Mouse (Mus musculus) midbrain, postnatal 0 days (tissue): ENCODE measurements around the gene Gfral. TPM values are rescaled to one million over a fixed set of nuclear protein-coding genes. Genes with fewer than 3 reads are reported as not detected.
A peak's percentile ranks its signal among the peaks of the same experiment; 100 is the strongest.
"Not testable (repeated sequence)": the region's sequence is repeated elsewhere in the genome, so short reads cannot be mapped to it uniquely, and the experiment has no call there.

Experiments
- ATAC-seq: fragments of 200-750 bp; cut with Nextera tagmentation; 2 replicates; pipeline ENCODE4 v1.8.0; 2017; ENCODE audit warnings: moderate number of reproducible peaks, mild to moderate bottlenecking, moderate TSS enrichment, moderate library complexity; ENCODE audit not compliant: low FRiP score
- DNase-seq: peaks from one replicate; pipeline ENCODE4 v3.0.0-alpha.2; 2015; ENCODE audit warnings: low spot score
- H3K27ac ChIP-seq: fragments of 300-500 bp; sonication (generic); 2 replicates; pipeline ENCODE4 v1.5.1; 2014; ENCODE audit warnings: low read depth, mild to moderate bottlenecking, low read length, mixed read lengths
- H3K27me3 ChIP-seq: fragments of 300-500 bp; sonication (generic); 2 replicates; pipeline ENCODE4 v1.6.1; 2014; ENCODE audit warnings: low read length, control low read depth, mixed read lengths; ENCODE audit not compliant: insufficient read depth
- H3K36me3 ChIP-seq: fragments of 300-500 bp; sonication (generic); 2 replicates; pipeline ENCODE4 v1.6.1; 2014; ENCODE audit warnings: low read length, control low read depth, mixed read lengths; ENCODE audit not compliant: insufficient read depth
- H3K4me1 ChIP-seq: fragments of 300-500 bp; sonication (generic); 2 replicates; pipeline ENCODE4 v1.6.1; 2014; ENCODE audit warnings: mild to moderate bottlenecking, control low read depth, antibody characterized with exemption, low read length, mixed read lengths; ENCODE audit not compliant: insufficient read depth
- H3K4me2 ChIP-seq: fragments of 300-500 bp; sonication (generic); 2 replicates; pipeline ENCODE4 v1.6.1; 2014; ENCODE audit warnings: low read depth, mild to moderate bottlenecking, low read length, mixed read lengths; ENCODE audit not compliant: poor library complexity, severe bottlenecking
- H3K4me3 ChIP-seq: fragments of 300-500 bp; sonication (generic); 2 replicates; pipeline ENCODE4 v1.5.1; 2014; ENCODE audit warnings: low read depth, mild to moderate bottlenecking, low read length, moderate library complexity
- H3K9ac ChIP-seq: fragments of 300-500 bp; sonication (generic); replicated peaks from 2 replicates; pipeline ENCODE4 v1.6.1; 2014; ENCODE audit warnings: mild to moderate bottlenecking, low read length, moderate library complexity, mixed read lengths; ENCODE audit not compliant: poor library complexity, severe bottlenecking
- H3K9me3 ChIP-seq: fragments of 300-500 bp; sonication (generic); 2 replicates; pipeline ENCODE4 v1.6.1; 2016; ENCODE audit warnings: low read length, control low read depth
- CTCF ChIP-seq: IDR thresholded peaks from 2 replicates; pipeline ENCODE4 v1.5.1; 2016; ENCODE audit warnings: antibody characterized with exemption, mild to moderate bottlenecking
- WGBS: fragments of 180-500 bp; shearing (Covaris S2); extraction: QIAGEN DNeasy Blood & Tissue Kit; methylation state at CpG from one replicate; pipeline ENCODE4 v1.1.7; 2014; 5-methylcytosine and 5-hydroxymethylcytosine counted together
- polyA plus RNA-seq: library from polyadenylated mRNA; unstranded; fragments of >200 nt; fragmentation: Nextera tagmentation; extraction: Ambion mirVana; gene quantifications from 2 replicates; pipeline ENCODE4 v1.2.1, GENCODE M21; 2015
- total RNA-seq: library from RNA; depleted of rRNA; stranded (reverse); fragments of >200 nt; gene quantifications from 2 replicates; pipeline ENCODE4 v1.2.3, GENCODE M21; 2014; rRNA removed

Gene Gfral
- total and polyA plus RNA-seq, 2 experiments from 2014 or later: 0.09 TPM; not detected in 1

DNA sequence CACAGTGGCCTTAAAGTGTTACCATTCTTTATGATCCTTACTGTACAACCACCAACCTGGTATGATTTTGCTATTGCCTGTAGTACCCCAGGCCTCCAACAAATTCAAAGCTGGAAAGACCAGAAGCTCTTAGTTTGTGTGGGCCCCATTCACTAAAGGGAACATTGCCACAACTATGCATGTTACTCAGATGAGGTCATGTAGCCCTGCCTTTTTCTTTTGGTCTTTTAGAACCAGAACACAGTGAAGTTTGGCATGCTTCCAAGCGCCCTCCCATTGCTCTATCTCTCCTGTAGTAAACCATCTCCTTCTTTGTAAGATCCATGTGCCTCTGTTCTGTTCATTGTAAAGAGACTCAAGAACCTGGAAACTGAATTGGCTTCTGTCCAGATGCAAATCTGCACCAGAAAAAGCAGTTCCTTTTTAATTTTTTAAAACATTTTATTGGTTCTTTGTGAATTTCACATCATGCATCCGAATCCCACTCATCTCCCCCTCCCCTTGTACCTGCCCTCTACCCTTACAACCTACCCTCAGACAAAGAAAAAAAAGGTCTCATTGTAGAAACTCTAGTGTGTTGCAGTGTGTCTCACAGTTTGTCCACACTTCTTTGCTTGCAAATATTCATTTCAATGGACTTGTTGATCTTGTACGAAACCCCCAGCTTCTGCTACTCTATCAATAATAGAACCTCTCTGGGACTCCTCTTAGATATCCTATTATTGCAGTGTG, 74.9 kb downstream of the Gfral start:
- WGBS: 79% methylated on average over 3 of the region's 3 CpGs
- no peaks in the 10 kb centered on the region; the same call in 1 of the 2 replicates for H3K27me3 ChIP-seq
- DNase-seq (peak; percentile 53), ATAC-seq (no peak)
- H3K4me1 ChIP-seq: no peaks in the 10 kb centered on the region
- H3K27ac ChIP-seq: no peak overlapping the region
- no peak overlapping the region for H3K4me3 ChIP-seq
- H3K9ac ChIP-seq: no peak overlapping the region
- H3K36me3 ChIP-seq: no peaks in the 10 kb centered on the region
- no peak overlapping the region for H3K4me2 ChIP-seq
- TF ChIP-seq CTCF: no peak
- no peaks in the 10 kb centered on the region for H3K9me3 ChIP-seq

DNA sequence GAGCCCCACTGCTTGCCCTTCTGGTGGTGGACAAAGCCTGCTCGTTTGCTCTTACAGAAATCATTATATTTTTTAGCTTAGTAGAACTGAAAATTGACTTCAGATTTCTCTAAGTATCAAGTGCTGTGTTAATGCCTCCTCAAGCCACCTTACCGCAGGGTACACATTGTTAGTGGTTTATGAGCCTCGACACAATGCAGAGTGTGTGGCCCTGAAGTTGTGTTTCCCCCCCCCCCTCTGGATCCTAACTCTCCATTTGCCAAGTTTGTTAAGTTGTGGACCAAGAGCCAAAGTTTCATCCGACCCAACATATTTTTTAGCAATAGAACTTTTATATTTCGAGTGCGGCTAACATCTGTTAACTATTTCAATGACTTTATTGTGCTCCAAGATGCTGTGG, 79.4 kb downstream of the Gfral start:
- 92% methylated on average over 6 of the region's 6 CpGs for WGBS
- H3K4me2 ChIP-seq: no peak overlapping the region
- no peaks in the 10 kb centered on the region for H3K4me1 ChIP-seq
- H3K4me3 ChIP-seq: no peak overlapping the region
- ATAC-seq (no peak), DNase-seq (no peak)
- no peak overlapping the region for H3K27ac ChIP-seq
- no peaks in the 10 kb centered on the region for H3K9me3 ChIP-seq
- no peaks in the 10 kb centered on the region for H3K36me3 ChIP-seq
- no peak for TF ChIP-seq CTCF
- no peak overlapping the region for H3K9ac ChIP-seq
- H3K27me3 ChIP-seq: no peaks in the 10 kb centered on the region; the same call in 1 of the 2 replicates

DNA sequence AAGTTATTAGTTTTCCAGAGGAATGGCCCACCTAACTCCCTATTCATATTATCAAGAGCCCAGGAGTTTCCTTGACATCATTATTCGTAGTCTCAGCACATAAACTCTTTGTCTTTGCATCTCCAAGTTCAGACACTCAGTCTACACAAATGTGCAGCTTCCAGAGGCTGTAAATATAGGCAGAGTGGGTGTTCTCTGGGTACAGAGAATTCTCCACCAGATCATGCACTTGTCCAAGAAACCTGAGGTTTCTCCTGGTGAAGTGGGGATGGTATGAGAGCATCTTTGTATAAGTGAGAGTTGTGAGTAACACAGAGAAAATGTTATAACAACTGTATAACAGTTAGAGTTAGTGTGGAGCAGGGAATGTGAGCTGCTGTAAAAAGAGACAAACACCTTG, 84.1 kb downstream of the Gfral start:
- ATAC-seq (no peak), DNase-seq (no peak)
- H3K9me3 ChIP-seq: no peaks in the 10 kb centered on the region
- no peak for TF ChIP-seq CTCF
- H3K4me1 ChIP-seq: no peaks in the 10 kb centered on the region
- H3K27ac ChIP-seq: no peak overlapping the region
- no peak overlapping the region for H3K9ac ChIP-seq
- H3K27me3 ChIP-seq: no peaks in the 10 kb centered on the region
- no peaks in the 10 kb centered on the region for H3K36me3 ChIP-seq
- H3K4me2 ChIP-seq: no peak overlapping the region
- no peak overlapping the region for H3K4me3 ChIP-seq
- 59% methylated on average over 1 of the region's 1 CpGs for WGBS

DNA sequence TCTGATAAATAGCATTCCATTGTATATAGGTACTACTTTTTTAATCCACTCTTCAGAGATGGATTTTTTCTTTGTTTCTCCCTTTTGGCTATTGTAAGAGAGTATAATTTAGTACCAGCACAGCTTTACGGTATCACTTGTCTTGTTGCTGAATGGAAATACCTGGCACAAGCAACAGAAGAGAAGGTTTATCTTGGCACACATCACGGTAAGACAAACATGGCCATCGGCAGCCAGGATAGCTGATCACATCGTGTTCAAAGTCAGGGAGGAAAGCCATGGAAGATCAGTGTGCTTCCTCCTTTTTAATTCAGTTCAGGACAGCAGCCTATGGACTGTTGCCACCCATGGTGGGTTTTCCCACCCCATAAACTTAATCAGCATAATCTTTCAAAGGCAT, 89.2 kb downstream of the Gfral start:
- no peaks in the 10 kb centered on the region for H3K9me3 ChIP-seq
- no peak overlapping the region for H3K9ac ChIP-seq
- no peak overlapping the region for H3K4me3 ChIP-seq
- ATAC-seq (no peak), DNase-seq (no peak)
- H3K4me2 ChIP-seq: no peak overlapping the region
- H3K27ac ChIP-seq: no peak overlapping the region
- no peaks in the 10 kb centered on the region for H3K36me3 ChIP-seq
- H3K27me3 ChIP-seq: no peaks in the 10 kb centered on the region
- 71% methylated on average over 4 of the region's 4 CpGs for WGBS
- no peak for TF ChIP-seq CTCF
- no peaks in the 10 kb centered on the region for H3K4me1 ChIP-seq

DNA sequence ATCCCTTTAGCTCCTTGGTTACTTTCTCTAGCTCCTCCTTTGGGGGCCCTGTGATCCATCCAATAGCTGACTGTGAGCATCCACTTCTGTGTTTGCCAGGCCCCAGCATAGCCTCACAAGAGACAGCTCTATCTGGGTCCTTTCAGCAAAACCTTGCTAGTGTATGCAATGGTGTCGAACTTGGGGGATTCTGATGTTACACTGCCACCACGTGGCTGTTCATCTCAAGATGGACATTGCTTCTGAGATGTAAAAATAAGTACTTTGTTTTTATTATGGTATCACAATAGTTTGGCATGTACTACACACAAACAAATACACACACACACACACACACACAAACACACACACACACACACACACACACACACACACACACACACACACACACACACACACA, 90.6 kb downstream of the Gfral start:
- 2% methylated on average over 2 of the region's 2 CpGs for WGBS
- not testable (repeated sequence) for H3K9me3 ChIP-seq, H3K4me3 ChIP-seq, H3K27ac ChIP-seq, H3K27me3 ChIP-seq, H3K9ac ChIP-seq, ATAC-seq, H3K36me3 ChIP-seq, H3K4me1 ChIP-seq, H3K4me2 ChIP-seq
- peak; percentile 82 for DNase-seq
- TF ChIP-seq CTCF: peak; percentile 79

Other genes starting within 250 kb of the Gfral start
- 29.8 and 32.4 TPM in 2 replicates for gene Hmgcll1, start 198.8 kb downstream of the Gfral start, total RNA-seq
- 16.8 and 18.9 TPM in 2 replicates for gene Hmgcll1, start 198.8 kb downstream of the Gfral start, polyA plus RNA-seq
- 10.9 and 13.7 TPM in 2 replicates for gene Hcrtr2, start 110.2 kb upstream of the Gfral start, total RNA-seq
- gene Hcrtr2, start 110.2 kb upstream of the Gfral start, polyA plus RNA-seq: 6.6 and 7.7 TPM in 2 replicates